Mouse (Mus musculus): ENCODE data around the gene Slc41a3. TPM values are rescaled to one million over a fixed set of nuclear protein-coding genes. Genes with fewer than 3 reads are reported as not detected.
A peak's percentile ranks its signal among the peaks of the same experiment; 100 is the strongest.

The Slc41a3 gene
- polyA plus RNA-seq, 1 experiment from 2014 or later, result 4.3 TPM

GRCm38 (mm10) chr6:90643057-90643456 is 38.5 kb downstream of the Slc41a3 start:
- DNase-seq (ENCODE audit: low spot score) (no peak), ATAC-seq (ENCODE audit: low FRiP score, low TSS enrichment) (no peak)
- H3K9ac ChIP-seq (ENCODE audit: low read length), result no peak overlapping the region
- H3K4me3 ChIP-seq (ENCODE audit: low read depth, low read length), result no peak overlapping the region
- no peaks in the 10 kb centered on the region for H3K4me1 ChIP-seq (replicated peaks; ENCODE audit: control insufficient read depth, insufficient read depth)
- no peaks in the 10 kb centered on the region for H3K9me3 ChIP-seq (ENCODE audit: control insufficient read depth, low read length)
- H3K27me3 ChIP-seq (ENCODE audit: control insufficient read depth, insufficient read depth, low read length), result no peaks in the 10 kb centered on the region
- WGBS, result 76% methylated on average over 3 of the region's 3 CpGs
- no peak for TF ChIP-seq CTCF (IDR thresholded peaks at IDR 0.05; ENCODE audit: low read depth)
- no peak for TF ChIP-seq EP300 (optimal IDR thresholded peaks at IDR 0.05)
- no peaks in the 10 kb centered on the region for H3K36me3 ChIP-seq (ENCODE audit: control insufficient read depth, insufficient read depth, low read length)
- no peak overlapping the region for H3K4me2 ChIP-seq (replicated peaks; ENCODE audit: low read depth)
- H3K27ac ChIP-seq (replicated peaks), result no peak overlapping the region

DNA sequence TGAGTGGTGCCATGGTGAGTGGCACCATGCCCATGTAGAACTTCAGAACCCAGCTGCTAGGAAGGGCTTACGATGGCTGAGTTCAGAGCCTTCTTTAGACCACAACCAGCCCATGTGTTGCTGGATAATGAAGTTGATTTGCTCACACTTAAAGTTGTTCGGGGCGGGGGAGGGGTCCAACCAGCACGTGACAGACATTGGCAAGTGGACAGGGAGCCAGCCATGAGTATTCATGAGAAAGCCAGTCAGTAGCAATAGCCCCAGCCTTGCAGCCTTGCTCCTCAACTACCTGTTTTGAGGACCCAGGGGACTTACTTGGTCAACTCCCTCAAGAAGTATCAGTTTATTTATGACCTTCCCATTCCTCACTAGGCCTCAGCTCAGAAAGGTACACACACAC is 40.4 kb downstream of the Slc41a3 start:
- Histone ChIP-seq H3K9me3 (ENCODE audit: control insufficient read depth, low read length) (no peaks in the 10 kb centered on the region), H3K9ac (ENCODE audit: low read length) (no peak overlapping the region), H3K4me2 (replicated peaks; ENCODE audit: low read depth) (no peak overlapping the region), H3K27ac (replicated peaks) (no peak overlapping the region), H3K4me1 (replicated peaks; ENCODE audit: control insufficient read depth, insufficient read depth) (no peaks in the 10 kb centered on the region), H3K36me3 (ENCODE audit: control insufficient read depth, insufficient read depth, low read length) (no peaks in the 10 kb centered on the region), H3K4me3 (ENCODE audit: low read depth, low read length) (no peak overlapping the region), H3K27me3 (ENCODE audit: control insufficient read depth, insufficient read depth, low read length) (no peaks in the 10 kb centered on the region)
- no peak for TF ChIP-seq EP300 (optimal IDR thresholded peaks at IDR 0.05)
- TF ChIP-seq CTCF (IDR thresholded peaks at IDR 0.05; ENCODE audit: low read depth), result no peak
- WGBS, result 76% methylated on average over 4 of the region's 4 CpGs
- DNase-seq (ENCODE audit: low spot score) (no peak), ATAC-seq (ENCODE audit: low FRiP score, low TSS enrichment) (no peak)

DNA sequence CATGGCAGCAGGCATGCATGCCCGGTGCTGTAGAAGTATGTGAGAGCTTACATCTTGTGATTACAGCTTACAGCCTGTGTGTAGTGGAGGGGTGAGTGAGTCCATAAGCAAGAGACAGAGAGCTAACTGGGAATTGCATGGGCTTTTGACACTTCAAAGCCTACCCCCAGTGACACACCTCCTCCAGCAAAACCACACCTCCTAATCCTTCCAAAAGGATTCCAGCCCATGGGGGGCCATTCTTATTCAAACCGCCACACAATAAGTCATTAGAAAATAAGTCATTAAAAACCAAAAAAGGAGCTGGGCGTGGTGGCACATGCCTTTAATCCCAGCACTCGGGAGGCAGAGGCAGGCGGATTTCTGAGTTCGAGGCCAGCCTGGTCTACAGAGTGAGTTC is 43.9 kb downstream of the Slc41a3 start:
- no peak for TF ChIP-seq EP300 (optimal IDR thresholded peaks at IDR 0.05)
- no peak for TF ChIP-seq CTCF (IDR thresholded peaks at IDR 0.05; ENCODE audit: low read depth)
- Histone ChIP-seq H3K4me3 (ENCODE audit: low read depth, low read length) (no peak overlapping the region), H3K9me3 (ENCODE audit: control insufficient read depth, low read length) (no peaks in the 10 kb centered on the region), H3K4me1 (replicated peaks; ENCODE audit: control insufficient read depth, insufficient read depth) (no peaks in the 10 kb centered on the region), H3K9ac (ENCODE audit: low read length) (no peak overlapping the region), H3K27me3 (ENCODE audit: control insufficient read depth, insufficient read depth, low read length) (no peaks in the 10 kb centered on the region), H3K27ac (replicated peaks) (no peak overlapping the region), H3K4me2 (replicated peaks; ENCODE audit: low read depth) (no peak overlapping the region), H3K36me3 (ENCODE audit: control insufficient read depth, insufficient read depth, low read length) (no peaks in the 10 kb centered on the region)
- DNase-seq (ENCODE audit: low spot score) (no peak), ATAC-seq (ENCODE audit: low FRiP score, low TSS enrichment) (no peak)
- WGBS, result 97% methylated on average over 6 of the region's 6 CpGs

GRCm38 (mm10) chr6:90649279-90649678 is 44.8 kb downstream of the Slc41a3 start:
- DNase-seq (ENCODE audit: low spot score) (no peak), ATAC-seq (ENCODE audit: low FRiP score, low TSS enrichment) (no peak)
- no peaks in the 10 kb centered on the region for H3K27me3 ChIP-seq (ENCODE audit: control insufficient read depth, insufficient read depth, low read length)
- H3K27ac ChIP-seq (replicated peaks), result no peak overlapping the region
- TF ChIP-seq CTCF (IDR thresholded peaks at IDR 0.05; ENCODE audit: low read depth) (no peak), EP300 (optimal IDR thresholded peaks at IDR 0.05) (no peak)
- H3K9ac ChIP-seq (ENCODE audit: low read length), result no peak overlapping the region
- no peaks in the 10 kb centered on the region for H3K9me3 ChIP-seq (ENCODE audit: control insufficient read depth, low read length)
- no peak overlapping the region for H3K4me2 ChIP-seq (replicated peaks; ENCODE audit: low read depth)
- no peak overlapping the region for H3K4me3 ChIP-seq (ENCODE audit: low read depth, low read length)
- H3K36me3 ChIP-seq (ENCODE audit: control insufficient read depth, insufficient read depth, low read length), result no peaks in the 10 kb centered on the region
- H3K4me1 ChIP-seq (replicated peaks; ENCODE audit: control insufficient read depth, insufficient read depth), result no peaks in the 10 kb centered on the region
- WGBS, result 80% methylated on average over 4 of the region's 4 CpGs

DNA sequence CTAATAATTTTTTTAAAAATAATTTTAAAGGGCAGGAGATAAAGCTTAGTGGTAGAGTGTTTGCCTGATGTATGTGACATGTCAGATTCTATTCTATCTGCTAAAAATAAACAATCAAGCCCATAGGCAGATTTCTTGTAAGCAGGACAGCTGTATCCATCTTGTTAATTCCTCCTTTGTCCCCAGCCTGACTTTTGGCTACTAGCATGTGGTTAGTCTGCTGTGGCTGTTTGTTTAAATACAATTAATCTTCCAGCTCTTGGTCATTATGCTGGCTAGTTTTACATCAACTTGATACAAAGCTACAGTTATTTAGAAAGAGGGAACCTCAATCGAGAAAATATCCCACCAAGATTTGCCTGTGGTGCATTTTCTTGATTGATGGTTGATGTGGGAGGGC is 46.1 kb downstream of the Slc41a3 start:
- Histone ChIP-seq H3K9ac (ENCODE audit: low read length) (no peak overlapping the region), H3K9me3 (ENCODE audit: control insufficient read depth, low read length) (no peaks in the 10 kb centered on the region), H3K4me2 (replicated peaks; ENCODE audit: low read depth) (no peak overlapping the region), H3K4me3 (ENCODE audit: low read depth, low read length) (no peak overlapping the region), H3K27me3 (ENCODE audit: control insufficient read depth, insufficient read depth, low read length) (no peaks in the 10 kb centered on the region), H3K27ac (replicated peaks) (no peak overlapping the region), H3K4me1 (replicated peaks; ENCODE audit: control insufficient read depth, insufficient read depth) (no peaks in the 10 kb centered on the region), H3K36me3 (ENCODE audit: control insufficient read depth, insufficient read depth, low read length) (no peaks in the 10 kb centered on the region)
- no peak for TF ChIP-seq EP300 (optimal IDR thresholded peaks at IDR 0.05)
- TF ChIP-seq CTCF (IDR thresholded peaks at IDR 0.05; ENCODE audit: low read depth), result no peak
- DNase-seq (ENCODE audit: low spot score), result no peak
- no peak for ATAC-seq (ENCODE audit: low FRiP score, low TSS enrichment)
- 11% methylated on average over 1 of the region's 1 CpGs for WGBS

GRCm38 (mm10) chr6:90653736-90654135 is 49.2 kb downstream of the Slc41a3 start:
- H3K4me3 ChIP-seq (ENCODE audit: low read depth, low read length), result no peak overlapping the region
- H3K27me3 ChIP-seq (ENCODE audit: control insufficient read depth, insufficient read depth, low read length), result no peaks in the 10 kb centered on the region
- H3K27ac ChIP-seq (replicated peaks), result no peak overlapping the region
- H3K9ac ChIP-seq (ENCODE audit: low read length), result no peak overlapping the region
- ATAC-seq (ENCODE audit: low FRiP score, low TSS enrichment) (no peak), DNase-seq (ENCODE audit: low spot score) (peak; percentile 39)
- H3K4me2 ChIP-seq (replicated peaks; ENCODE audit: low read depth), result no peak overlapping the region
- peak; percentile 78 for TF ChIP-seq CTCF (IDR thresholded peaks at IDR 0.05; ENCODE audit: low read depth)
- TF ChIP-seq EP300 (optimal IDR thresholded peaks at IDR 0.05), result no peak
- H3K4me1 ChIP-seq (replicated peaks; ENCODE audit: control insufficient read depth, insufficient read depth), result no peaks in the 10 kb centered on the region
- no peaks in the 10 kb centered on the region for H3K9me3 ChIP-seq (ENCODE audit: control insufficient read depth, low read length)
- WGBS, result 54% methylated on average over 2 of the region's 2 CpGs
- no peaks in the 10 kb centered on the region for H3K36me3 ChIP-seq (ENCODE audit: control insufficient read depth, insufficient read depth, low read length)

Measured in stomach, postnatal 0 days (tissue).